Mouse (Mus musculus) right cerebral cortex, postnatal 36 days (tissue): ENCODE data around the gene Actn3.
"Not testable (repeated sequence)": the region's sequence is repeated elsewhere in the genome, so short reads cannot be mapped to it uniquely, and the experiment has no call there.

Experiments used
- DNase-seq, 2 experiments: peaks; one replicate each; pipeline ENCODE4 v3.0.0; 2022; ENCODE audit warnings: low spot score in 2 of 2, mixed read lengths in 1 of 2

Actn3 gene

DNA sequence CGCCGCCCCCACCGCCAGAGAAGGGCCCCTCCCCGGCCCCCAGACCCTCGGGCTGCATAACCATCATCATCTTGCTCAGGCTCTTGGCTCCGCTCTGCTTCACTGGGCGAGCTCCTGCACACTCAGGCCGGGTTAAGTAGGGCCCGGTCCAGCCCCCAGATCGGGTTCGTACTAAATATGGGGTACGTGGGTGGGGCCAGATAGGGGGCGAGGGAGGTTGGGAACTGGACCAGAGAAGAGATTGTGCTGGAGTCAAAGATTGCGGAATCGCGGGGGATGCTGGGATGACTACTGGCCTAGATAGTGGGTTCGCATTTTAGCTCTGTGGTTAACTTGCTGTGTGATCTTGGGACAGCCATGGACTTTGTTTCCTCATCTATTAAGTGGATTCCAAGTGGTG is at the start of gene Actn3:
TSS of gene Actn3 (minus strand) at position 125 of the 400 bp plus-strand sequence.
- no peak for DNase-seq

DNA sequence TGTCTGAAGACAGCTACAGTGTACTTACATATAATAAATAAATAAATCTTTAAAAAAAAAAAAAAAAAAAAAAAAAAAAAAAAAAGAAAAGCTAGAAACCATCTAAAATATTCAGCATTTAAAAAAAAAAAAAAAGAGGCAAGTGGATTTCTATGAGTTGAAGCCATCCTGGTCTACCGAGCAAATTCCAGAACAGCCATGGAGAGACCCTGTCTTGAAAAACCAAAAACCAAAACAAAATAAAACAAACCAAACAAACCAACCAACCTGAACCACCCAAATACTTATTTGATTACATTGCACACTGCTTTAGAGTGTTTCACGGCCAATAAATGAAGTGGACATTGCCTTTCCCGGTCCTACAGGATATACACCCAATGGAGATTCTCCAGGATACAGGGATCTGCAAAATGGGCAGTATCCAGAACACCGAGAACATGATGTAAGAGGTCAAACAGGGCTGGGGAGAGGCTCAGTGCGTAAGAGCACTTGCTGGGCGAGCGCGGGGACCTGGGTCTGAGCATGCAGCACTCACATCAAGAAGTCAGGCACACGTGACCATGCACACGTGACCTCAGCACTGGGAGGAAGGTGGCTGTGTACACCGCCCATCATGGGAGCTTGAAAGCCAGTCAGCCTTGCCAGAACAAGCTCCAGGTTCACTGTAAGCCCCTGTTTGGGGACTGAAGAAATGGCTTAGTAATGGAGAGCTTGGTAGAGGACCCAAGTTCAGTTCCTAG is 47.6 kb upstream of the Actn3 start:
- DNase-seq, result no peak

DNA sequence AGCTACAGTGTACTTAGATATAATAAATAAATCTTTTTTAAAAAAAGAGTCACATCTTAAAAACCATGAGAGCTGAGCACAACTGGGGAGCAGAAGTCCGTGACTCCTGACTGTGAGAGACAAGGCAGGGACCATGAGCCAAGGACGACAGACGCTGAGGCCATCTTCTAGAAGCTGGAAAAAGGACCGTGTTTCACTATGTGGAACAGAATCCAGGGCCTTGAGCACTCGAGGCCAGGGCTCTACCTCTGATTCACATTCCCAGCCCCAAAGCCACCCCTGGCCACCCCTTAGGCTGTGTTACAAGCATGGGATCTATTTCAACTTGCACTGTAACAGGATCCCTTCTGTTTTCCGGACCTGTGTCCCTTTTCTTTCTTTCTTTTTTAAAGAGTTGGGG is 41.9 kb upstream of the Actn3 start:
- no peak for DNase-seq

DNA sequence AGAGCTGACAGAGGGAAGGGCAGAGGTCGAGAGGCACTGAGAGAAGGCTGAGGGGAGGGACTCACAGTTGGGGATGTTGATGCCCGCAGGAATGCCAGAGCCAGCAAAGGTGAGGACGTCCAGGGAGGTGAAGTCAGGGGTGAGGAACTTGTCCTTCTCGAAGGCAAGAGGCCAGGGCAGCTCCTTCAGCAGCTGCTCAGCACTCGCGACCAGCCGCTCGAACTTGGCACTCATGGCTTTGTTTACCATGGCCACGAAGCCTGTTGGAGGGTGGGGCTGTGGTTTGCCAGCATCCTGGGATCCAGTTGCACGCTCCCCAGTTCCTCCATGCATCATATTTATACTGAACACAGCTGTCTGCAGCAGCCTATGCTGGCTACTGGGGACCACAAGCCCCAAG is 39.1 kb upstream of the Actn3 start:
- no peak for DNase-seq

DNA sequence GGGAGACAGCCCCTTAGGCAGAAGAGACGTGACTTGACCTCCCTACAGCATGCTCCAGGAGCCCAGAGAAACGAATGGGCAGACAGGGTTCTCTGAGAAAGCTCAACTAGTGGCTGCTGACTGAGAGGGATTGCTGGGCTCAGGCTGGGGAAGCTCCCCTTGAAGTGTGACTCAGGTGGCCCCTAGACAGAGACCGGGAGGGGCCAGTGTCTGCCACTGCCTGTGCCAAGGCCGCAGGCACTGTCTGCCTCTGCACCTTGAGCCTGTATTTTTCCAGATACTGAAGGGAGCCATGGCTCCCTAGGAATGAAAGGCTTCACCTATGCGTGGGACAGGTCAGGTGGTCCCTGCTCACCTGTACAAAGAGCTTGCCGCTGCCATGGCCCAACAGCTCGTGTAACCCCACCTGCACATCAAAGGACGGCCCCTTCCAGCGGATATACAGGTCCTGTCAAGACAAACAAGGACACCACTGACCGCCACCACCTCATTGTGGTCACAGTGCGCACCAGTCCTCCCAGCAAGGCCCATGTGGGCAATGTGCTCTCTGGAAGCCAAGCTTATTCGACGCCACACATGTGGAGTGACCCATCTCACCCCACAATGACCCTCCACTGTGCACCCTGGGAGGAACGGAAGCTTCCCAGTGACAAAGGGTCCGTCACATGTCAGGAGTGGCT is 38.4 kb upstream of the Actn3 start:
- no peak for DNase-seq

DNA sequence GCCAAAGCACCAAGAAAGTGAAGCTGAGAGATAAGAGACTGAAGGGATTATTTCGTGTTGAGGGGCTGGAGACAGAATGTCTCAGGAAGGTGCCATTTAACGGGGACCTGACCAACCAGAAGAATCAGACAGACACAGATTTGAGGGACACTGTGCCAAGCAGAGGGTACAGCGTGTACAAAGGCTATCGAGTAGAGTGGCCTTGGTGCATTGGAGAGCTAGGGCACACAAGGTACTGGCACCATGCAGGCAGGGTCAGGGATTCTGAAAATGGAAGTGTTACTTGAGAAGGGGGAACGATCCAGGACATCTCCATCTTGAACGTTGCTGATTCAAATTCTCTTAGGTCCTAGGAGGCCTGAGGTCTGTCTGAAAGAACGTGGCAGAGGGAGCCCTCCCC is 31.7 kb upstream of the Actn3 start:
- no peak for DNase-seq

DNA sequence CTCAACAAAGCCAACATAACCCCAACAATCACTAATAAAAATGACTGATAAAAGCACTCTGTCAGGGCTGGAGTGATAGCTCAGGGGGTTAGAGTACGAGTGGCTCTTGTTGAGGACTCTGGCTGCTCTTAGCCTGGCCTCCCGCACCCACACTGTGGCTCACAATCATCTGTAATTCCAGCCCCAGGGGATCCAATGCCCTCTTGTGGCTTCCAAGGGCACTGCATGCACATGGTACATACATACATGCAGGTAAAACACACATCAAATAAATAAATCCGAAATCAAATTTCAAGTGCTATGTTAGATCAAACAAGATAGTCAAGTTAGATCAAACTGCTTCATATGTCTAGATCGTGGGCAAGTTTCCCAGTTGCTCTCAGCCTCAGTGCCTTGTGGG is 30.4 kb upstream of the Actn3 start:
- no peak for DNase-seq

DNA sequence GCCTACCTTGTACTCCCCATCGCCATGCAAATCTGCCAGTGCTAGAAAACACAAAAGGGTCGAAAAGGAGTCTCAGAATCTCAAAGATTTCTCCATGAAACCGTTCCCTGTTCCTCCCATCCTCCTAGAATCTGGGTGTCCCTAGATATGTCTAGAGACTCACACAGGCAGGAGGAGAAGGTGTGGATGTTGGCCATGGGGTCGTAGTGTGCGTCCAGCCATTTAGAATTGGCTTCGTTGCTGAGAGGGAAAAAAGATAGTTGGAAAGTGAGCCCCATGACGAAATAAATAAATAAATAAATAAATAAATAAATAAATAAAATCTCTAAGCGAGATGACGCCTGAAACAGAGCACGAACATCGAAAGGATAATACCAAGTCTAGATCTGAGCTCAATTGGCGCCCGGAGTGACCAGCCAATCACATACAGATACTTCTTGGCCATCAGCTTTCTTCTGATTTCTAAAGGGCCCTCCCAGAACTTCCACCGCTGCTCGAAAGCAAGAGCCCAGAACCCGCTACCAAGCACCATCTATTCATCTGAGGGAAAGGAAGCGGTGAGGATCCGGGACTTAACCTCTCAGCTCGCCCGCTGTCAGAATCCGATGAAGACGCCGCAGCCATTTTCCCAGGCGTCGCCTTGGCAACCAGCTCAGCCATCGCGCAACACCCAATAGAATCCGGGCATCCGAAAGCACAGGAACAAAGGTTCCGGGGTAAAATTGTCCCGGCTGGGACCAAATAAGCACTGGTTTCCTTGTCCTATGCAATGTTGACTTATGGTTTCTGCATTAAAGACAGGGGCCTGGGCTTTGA is 28.5 kb upstream of the Actn3 start, which contains the start of gene Bbs1:
TSS of gene Bbs1 (minus strand) at position 650 of the 816 bp plus-strand sequence.
- DNase-seq, result peak; percentile 59 to 63

DNA sequence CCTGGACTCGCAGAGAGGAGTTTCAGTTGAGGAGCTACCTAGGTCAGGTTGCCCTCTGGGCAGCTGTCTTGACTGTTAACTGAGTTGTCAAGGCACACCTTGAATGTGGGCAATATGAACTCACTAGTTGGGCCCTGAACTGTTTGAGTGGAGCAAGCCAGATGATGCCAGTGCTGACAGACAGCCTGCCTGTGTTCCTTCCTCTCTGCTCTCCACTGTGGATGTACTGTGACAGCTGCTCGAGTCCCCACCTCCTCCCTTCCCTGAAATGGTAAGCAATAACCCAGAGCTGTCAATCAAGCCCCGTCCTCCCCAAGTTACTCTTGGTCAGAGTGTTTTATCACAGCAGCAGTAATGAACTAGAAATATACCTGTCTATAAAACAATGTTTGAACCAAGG is 22.2 kb upstream of the Actn3 start:
- DNase-seq, result no peak

DNA sequence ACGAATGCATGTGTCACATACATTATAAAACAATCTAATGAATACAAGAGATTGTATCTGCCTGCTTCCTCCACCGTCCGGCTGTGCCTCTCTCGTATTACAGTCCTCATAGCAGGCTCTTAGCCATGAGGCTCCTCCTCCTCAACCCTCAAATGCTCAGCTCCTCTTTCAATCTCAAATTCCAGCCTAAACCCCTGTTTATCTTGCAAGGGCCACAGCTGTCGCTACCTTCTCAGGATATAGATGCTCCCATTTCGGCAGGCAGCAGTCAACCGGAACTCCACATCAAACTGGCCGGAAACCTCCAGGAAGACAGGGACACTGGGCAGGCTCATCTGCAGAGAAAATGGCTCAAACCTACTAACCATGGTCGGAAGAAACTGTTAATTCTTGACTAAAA is 21.3 kb upstream of the Actn3 start:
- no peak for DNase-seq

DNA sequence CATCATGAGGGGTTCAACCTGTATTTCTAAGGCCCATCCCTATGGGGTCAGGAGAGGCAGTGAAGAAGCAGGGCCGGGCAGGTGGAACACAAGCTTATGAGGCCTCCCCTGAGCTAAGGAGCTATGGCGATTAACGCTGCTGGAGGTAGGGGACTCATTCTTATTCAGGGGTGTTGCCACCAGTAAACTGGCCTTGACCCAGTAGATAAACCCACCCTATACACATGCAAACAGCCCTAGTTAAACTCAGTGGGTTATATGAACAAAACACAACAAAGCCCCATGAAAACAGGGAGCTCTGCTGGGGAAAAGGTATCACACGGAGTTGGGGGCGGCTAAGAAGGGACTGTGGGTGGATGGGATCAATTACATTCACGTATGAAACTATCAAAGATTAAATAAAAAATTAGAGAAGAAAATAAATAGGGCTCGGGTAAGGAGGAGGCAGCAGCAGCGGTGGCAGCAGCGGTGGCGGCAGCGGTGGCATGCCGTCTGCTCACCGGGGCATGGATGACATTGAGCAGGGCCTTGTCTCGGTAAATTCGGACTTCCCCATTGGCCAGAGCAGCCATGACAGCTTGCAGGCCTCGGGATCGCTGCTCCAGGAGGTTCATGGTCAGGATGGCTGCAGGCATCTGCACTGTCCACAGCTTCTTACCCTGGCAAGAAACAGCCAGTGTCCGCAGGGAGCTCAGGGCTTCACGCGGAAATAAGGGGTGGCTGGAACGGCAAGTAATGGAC is 19.2 kb upstream of the Actn3 start:
- no peak for DNase-seq

DNA sequence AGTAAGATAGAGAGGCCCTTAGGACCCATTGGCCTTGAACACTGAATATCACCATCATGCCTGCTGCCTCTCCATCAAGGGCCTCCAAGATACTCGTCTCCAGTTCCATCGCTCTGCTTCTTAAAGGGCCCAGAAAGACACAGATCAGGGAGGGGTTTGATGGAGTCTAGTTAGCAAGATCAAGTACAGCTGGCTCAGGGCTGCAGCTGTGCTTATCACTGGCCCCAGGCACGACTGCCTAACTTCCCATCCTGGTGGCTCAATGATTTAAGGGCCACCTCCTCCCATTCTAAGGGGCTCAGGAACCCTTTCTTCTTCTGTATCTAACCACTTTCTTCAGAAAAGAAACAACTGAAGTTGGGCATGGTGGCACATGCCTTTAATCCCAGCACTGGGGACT is 14.1 kb upstream of the Actn3 start:
- DNase-seq, result no peak

DNA sequence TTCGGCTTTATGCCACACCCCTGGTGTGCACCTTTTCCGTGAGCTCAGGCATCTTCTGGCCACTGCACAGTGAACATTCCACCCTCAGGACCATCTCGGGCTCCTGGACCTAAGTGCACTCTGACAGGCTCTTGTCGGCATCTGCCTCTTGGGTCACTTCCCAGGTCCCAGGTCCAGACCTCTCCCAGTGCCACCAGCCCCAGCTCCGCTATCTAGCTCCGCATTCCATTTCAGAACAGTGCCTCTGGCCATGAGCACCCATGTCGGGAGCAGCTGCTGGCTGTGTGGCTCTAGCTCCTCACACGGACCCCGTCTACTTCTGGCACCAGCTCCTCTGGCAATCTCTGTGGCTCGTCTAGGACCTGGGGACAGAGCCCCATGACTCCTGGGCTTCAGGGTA is 12.1 kb upstream of the Actn3 start:
- no peak for DNase-seq

DNA sequence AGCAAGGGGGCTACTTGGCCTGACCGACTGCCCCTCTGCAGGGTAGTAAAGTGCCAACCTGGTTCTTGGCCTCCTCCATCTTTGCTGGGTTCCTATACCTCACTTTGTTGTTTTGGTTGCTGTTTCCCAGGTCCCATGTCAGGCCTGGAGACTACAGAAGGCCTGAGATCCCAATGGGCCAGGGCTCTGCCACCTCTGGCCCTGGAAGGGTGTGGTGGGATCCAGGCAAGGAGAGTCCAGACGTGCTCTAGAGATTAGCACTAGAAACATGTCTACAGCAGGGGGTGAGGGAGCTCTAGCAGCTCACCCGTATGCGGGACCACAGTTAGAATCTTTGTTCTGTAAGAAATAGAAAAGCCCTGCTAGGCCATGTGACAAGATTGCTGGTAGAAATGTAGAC is 6.3 kb upstream of the Actn3 start:
- DNase-seq, result no peak

DNA sequence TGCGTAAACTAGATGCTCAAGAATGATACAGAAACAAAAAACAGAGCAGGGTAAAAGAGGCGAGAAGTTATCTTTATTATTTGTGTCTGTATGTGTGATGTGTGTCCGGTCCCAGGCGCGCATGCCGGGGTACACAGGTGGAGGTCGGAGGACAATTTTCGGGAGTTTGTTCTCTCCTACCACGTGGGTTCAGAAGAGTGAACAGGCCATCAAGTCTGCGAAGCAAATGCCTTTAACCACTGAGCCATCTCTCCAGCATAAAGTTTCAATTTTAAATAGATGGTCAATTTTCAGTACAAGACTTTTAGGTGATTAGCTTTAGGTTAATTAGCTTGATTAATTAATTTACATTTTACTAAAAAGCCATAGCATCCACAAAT is 1.6 kb upstream of the Actn3 start:
- DNase-seq, result no peak

DNA sequence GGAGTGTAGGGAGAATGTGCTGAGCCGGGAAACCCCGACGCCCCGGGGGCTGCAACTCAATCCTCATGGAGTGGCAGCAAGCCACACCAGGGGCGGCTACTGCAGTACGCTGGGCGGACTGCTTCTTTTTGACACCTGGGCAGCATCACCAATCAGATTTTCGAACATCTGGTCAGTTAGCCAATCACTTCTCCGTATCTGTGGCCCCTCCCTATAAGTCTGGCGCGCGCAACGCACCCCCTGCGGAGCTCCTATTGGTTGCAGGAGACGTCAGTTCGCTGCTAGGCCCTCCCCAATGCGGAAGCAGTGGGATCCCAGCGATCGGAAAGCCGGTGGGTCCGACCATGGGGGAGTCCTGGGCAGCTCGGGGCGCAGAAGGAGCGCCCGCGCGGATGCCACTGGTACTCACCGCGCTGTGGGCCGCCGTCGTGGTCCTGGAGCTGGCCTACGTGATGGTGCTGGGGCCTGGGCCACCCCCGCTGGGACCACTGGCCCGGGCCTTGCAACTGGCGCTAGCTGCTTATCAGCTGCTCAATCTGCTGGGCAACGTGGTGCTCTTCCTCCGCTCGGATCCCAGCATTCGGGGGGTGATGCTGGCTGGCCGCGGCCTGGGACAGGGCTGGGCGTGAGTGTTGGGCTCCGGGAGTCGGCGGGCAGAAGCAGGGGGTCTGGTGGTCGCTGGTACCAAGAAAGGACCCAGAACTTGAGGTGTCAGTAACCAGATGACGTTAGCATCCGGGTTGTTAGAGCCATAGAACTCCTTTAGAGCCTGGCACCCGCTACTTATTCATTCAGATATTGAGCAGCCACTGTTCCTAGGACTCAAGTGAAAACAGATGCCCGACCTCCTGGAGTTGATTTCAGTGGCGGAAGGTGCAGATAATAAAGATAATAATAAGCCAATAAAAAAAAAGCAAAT is 955 bp upstream of the Actn3 start, which contains the start of gene Zdhhc24:
TSS of gene Zdhhc24 (plus strand) at position 264 of the 919 bp plus-strand sequence.
- peak; percentile 90 to 93 for DNase-seq

DNA sequence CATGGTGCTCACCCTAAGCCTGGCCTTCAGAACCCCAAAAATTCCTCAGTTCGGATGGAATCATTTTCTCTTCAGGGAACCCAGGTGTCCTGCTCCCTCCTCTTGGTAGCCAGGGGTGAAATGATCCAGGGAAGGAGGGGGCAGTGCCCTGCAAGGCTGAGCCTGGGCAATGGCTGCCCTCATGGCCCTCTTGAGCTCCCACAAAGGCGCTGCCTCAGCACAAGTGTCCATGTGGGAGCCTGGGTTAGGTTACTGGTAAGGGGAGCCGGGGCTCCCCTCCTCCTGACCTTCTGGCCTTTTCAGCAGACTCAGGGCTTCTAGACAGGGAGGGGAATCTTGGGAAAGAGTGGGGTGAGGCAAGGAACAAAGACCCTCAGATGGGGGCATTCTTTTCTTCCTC is 954 bp downstream of the Actn3 start:
- DNase-seq, result no peak

DNA sequence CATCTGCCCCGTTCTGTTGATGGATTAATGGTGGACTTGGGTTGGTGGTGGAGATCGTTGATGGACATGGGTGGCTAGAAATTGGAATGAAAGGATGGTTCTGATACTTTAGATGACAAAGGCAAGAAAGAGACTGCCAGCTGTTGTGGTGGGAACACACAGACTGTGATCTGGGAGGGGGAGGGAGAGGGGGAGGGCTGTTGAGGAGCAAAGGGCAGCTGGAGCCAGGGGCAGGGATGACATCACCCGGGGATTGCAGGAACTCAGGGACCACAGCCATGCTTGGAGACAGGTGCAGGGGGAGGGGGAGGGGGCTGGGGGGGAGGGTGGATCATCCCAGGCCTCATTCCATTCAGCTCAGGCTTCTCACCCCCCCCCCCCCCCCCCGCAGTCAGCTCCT is 1.5 kb downstream of the Actn3 start:
- DNase-seq, result no peak

DNA sequence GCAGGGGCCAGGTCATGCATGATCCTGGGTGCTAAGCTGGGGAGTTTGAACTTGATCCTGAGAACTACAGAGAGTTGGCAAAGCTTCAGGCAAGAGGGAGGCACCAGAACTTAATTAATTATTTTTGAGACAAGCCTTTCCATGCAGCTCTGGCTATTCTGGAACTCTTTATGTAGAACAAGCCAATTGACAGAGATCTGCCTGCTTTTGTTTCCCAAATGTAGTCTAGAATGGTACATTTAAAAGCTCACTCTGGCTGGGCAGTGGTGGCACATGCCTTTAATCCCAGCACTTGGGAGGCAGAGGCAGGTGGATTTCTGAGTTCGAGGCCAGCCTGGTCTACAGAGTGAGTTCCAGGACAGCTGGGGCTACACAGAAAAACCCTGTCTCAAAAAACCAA is 3.1 kb downstream of the Actn3 start:
- DNase-seq, result not testable (repeated sequence)

DNA sequence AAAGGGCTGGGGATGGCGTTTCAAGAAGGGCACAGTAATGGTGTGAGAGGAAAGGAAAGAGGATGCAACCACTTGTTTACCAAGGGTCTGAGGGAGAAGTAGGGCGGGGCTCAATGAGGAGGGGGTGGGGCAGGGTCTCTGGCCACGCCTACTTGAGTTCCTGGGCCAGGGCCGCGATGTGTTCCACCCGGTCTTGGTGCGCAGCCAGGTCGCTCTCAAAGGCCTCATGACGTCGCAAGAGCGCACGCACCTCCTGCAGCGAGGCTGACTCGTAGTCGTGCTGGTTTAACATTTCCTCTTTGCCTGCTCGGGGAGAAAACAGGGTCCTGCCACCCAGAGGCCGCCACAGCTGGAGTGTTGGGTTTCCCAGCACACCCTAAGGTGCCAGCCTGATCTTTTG is 12.6 kb downstream of the Actn3 start:
- DNase-seq, result no peak

DNA sequence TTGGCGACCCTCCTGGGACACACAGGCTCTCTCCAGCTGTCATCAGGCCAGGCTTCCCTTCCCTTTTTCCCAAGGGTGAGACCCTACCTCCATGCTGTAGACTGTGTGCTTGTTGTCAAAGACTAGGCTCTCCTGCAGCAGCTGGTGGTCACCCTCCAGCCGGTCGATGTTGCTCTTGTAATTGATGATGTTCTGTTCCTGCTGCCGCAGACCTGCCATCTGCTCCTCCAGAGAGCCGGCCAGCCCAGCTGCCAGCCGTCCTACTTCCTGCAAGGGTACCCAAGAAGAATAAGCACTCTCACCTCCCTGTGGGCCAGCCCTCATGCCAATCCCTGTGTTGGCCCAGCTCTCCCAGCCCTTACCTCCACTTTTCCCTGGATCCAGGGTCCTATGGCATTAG is 14.7 kb downstream of the Actn3 start:
- DNase-seq, result no peak
